Mouse (Mus musculus): ENCODE results near the gene Rln1.

Rln1 gene

DNA sequence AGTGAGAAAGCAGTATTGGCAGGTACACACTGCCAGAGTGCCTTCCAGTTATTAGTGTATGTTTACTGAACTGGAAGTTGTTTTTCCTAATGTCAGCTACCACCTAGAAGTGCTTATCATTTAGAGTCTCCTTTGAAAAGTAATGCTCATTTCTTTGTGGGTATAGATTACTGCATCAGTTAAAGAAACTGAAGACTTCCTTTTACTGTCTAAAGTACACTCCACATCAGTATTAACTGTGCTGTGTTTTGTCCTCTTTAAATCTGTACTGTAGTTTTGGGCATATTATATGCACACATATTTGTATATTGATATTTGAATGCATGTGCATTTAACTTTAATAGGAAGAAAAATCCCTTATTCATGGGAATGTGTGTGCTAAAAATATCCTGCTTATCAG lies 38.3 kb downstream of the Rln1 start:
- no peak for DNase-seq (ENCODE audit: low read depth, low spot score)

DNA sequence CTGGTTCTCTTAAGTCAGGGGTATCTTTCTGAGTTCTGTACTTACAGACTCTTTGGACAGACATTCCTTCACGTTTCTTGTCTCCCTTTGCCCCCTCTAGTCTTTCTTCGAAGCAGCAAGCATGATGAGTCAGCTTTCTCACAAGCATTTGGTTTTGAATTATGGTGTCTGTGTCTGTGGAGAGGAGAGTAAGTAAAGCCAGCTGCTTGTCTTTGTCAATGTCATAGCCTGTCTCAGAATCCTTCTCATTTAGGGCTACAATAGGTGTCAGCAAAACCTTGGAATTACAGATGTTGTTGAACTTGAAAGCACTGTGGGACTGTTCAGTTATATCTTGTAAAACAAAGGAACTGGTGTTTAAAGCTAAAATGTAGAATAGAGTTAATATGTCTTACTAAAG lies 39.7 kb downstream of the Rln1 start:
- DNase-seq (ENCODE audit: low read depth, low spot score), result no peak

DNA sequence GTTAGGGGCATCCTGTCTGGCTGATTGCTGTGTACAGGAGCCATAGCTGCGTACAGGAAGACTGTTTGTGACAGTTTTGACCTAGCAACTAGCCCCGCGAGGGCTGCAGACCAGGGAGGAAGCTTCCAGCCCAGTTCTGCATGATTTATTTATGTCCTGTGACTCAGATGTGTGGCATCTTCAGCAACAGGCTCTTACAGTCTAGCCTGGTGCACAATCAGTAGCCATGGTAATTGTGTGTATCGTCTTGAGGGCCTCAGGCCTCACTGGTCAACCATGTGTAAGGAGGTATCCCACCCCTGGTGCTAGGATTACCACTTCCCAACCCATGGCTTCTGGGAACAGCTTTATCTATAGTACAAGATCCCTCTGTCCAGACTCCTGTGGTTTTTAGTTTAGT lies 41.9 kb downstream of the Rln1 start:
- no peak for DNase-seq (ENCODE audit: low read depth, low spot score)

DNA sequence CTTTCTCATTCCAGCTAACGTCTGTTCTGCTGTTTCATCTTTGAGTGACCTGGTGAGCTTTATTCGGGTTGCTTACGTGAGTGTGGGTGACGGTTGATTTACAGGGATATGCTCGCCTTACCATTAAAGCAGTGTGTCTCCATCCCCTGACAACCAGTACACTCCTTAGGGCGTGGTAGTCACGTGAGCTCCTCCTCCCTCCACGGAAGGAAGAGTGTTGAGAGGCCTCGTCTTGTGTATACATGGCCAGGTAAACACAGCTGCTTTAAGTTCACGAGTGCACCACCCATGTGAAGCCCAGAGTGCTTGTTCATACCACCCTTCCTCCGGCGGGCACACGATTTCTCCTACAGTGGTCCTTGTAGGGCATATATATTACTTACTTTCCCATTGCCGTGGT lies 42.9 kb downstream of the Rln1 start:
- DNase-seq (ENCODE audit: low read depth, low spot score), result no peak

DNA sequence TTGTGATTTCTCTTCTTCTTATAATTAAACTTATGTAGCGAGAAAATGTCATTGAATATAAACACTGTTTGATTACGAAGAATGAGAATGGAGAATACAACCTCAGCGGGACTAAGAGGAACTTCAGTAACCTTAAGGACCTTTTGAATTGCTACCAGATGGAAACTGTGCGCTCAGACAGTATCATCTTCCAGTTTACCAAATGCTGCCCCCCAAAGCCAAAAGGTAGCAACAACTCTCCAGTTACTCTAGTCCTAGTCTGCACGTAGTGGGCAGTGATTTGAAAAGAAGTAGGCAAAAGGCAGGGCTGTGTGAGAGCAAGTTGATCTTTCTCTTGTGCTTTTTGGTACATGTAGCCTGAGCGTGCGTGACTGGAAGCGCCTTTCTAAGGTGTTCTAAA lies 46.6 kb downstream of the Rln1 start:
- no peak for DNase-seq (ENCODE audit: low read depth, low spot score)

DNA sequence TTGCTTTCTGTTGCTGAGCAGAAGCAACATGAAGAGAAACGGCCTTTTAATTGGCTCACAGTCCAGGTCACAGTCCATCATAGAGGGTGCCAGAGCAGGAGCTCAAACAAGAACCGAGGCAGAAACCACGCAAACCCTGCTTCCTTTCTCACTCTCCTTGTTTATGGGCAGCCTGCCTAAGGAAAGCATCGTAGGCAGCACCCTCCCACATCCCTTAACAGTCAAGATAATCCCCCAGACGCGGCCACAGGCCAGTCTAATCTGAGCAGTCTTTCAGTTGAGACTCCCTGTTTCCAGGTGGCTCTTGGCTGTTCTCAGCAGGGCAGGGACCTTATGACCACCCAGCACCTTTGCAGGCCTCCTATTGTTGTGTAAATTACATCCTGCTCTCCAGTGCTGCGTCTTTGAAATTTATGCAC lies 49.0 kb downstream of the Rln1 start:
- no peak for DNase-seq (ENCODE audit: low read depth, low spot score)
